Mouse (Mus musculus): Measurements from ENCODE around the gene Scn2a. TPM values are rescaled to one million over a fixed set of nuclear protein-coding genes. Genes with fewer than 3 reads are reported as not detected.

Gene Scn2a
- total and polyA plus RNA-seq, 3 experiments = not detected

DNA sequence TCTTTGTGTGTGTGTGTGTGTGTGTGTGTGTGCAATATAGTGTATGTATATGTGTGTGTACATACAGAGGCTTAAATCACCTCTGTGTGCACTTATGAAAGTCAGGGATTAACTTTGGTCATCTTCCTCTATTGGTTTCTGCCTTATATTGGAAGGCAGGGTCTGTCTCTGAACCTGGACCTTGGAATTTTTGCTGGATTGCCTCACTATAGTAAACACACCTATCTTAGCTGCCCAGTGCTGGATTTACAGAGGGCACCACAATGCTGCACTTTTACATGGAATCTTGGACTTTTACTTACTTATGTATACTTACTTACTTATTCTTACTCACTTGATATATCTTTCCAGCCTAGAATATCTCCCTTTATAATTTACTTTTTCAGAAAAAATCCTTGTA is 43.3 kb downstream of the Scn2a start:
- Histone ChIP-seq H3K27me3 (ENCODE audit: control insufficient read depth in 1 of 2, insufficient read depth in 2 of 2, low read length in 2 of 2) (no peaks in the 10 kb centered on the region), H3K36me3 (ENCODE audit: control insufficient read depth in 1 of 2, insufficient read depth in 2 of 2, low read length in 2 of 2) (no peaks in the 10 kb centered on the region), H3K4me1 (ENCODE audit: control insufficient read depth in 1 of 2, insufficient read depth in 2 of 2, low read length in 2 of 2) (no peaks in the 10 kb centered on the region), H3K9me3 (replicated peaks; ENCODE audit: insufficient read depth, low read length) (no peaks in the 10 kb centered on the region), H3K9ac (ENCODE audit: control insufficient read depth, low read depth, low read length, poor library complexity, severe bottlenecking) (no peak overlapping the region), H3K79me2 (ENCODE audit: control insufficient read depth, insufficient read depth, low read length, poor library complexity) (no peaks in the 10 kb centered on the region), H3K27ac (ENCODE audit: control insufficient read depth, low read depth, low read length) (no peak overlapping the region), H3K4me3 (ENCODE audit: control insufficient read depth in 1 of 2, insufficient read depth in 1 of 2, low read depth in 2 of 2, low read length in 2 of 2) (no peak overlapping the region)
- TF ChIP-seq POLR2AphosphoS2 (IDR thresholded peaks at IDR 0.05; ENCODE audit: low read length) = no peak
- no peak for TF ChIP-seq NELFE (IDR thresholded peaks at IDR 0.05; ENCODE audit: low read depth, low read length)
- no peak for TF ChIP-seq ZC3H11A (IDR thresholded peaks at IDR 0.05; ENCODE audit: low read depth, low read length)
- no peak for TF ChIP-seq RCOR1 (IDR thresholded peaks at IDR 0.05; ENCODE audit: low read depth, low read length)
- TF ChIP-seq MYC (IDR thresholded peaks at IDR 0.05; ENCODE audit: low read depth, low read length) = no peak
- no peak for TF ChIP-seq MAZ (IDR thresholded peaks at IDR 0.05; ENCODE audit: low read depth, low read length)
- no peak for TF ChIP-seq ZNF384 (IDR thresholded peaks at IDR 0.05; ENCODE audit: low read depth, low read length)
- no peak for TF ChIP-seq SIN3A (IDR thresholded peaks at IDR 0.05; ENCODE audit: low read length)
- TF ChIP-seq MEF2A (IDR thresholded peaks at IDR 0.05; ENCODE audit: extremely low read depth, insufficient replicate concordance, low read depth, low read length, poor library complexity, severe bottlenecking) = no peak
- no peak for TF ChIP-seq ZKSCAN1 (IDR thresholded peaks at IDR 0.05; ENCODE audit: low read depth, low read length)
- no peak for TF ChIP-seq RAD21 (IDR thresholded peaks at IDR 0.05; ENCODE audit: low read depth, low read length)
- no peak for TF ChIP-seq MXI1 (IDR thresholded peaks at IDR 0.05; ENCODE audit: low read depth, low read length)
- no peak for TF ChIP-seq POLR2A (IDR thresholded peaks at IDR 0.05; ENCODE audit: control insufficient read depth in 1 of 2, insufficient read depth in 1 of 2, low read depth in 1 of 2, low read length in 2 of 2, poor library complexity in 1 of 2)
- TF ChIP-seq TBP (IDR thresholded peaks at IDR 0.05; ENCODE audit: low read depth, low read length) = no peak
- no peak for DNase-seq (ENCODE audit: low read depth, low spot score)

DNA sequence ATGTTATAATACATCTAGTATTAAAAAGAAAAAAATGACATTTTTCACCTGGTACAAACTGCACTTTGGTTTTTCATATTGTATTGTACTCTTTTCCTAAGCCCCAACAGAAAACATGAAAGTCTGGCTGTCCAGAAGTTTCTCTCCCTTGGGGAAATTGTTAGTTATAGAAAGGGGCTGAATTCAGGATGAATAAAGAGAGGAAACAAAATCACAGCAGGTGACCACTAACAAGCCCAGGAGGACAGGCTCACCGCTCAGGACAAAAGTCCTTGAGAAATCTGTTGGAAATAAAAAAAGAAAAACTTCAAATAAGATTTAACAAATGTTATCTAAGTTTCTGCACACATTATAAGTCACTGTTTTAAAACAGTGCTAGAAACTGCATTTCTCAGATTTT is 43.9 kb downstream of the Scn2a start:
- H3K4me1 ChIP-seq (ENCODE audit: control insufficient read depth in 1 of 2, insufficient read depth in 2 of 2, low read length in 2 of 2) = no peaks in the 10 kb centered on the region

DNA sequence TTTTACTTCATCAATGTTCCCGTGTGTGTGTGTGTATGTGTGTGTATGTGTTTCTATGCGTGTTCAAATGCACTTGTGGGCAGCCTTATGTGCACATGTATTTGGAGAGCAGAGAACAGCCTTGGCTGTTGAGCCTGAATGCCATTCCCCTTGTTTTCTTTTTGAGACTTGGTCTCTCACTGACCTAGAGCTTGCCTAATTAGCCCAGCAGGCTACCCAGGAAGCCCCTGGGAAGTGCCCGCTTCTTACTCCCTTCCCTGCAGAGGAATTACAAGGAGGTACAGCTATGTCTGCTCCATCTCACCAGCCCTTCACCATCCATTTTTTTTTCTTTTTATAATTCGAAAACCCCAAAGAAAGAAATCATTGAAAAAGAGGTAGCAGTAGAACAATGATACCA is 44.6 kb downstream of the Scn2a start:
- H3K27ac ChIP-seq (ENCODE audit: control insufficient read depth, low read depth, low read length) = no peak overlapping the region

More for the DNA sequence above, 43.9 kb downstream of the Scn2a start:
- no peaks in the 10 kb centered on the region for H3K36me3 ChIP-seq (ENCODE audit: control insufficient read depth in 1 of 2, insufficient read depth in 2 of 2, low read length in 2 of 2)
- no peak for DNase-seq (ENCODE audit: low read depth, low spot score)
- H3K79me2 ChIP-seq (ENCODE audit: control insufficient read depth, insufficient read depth, low read length, poor library complexity) = no peaks in the 10 kb centered on the region
- H3K27ac ChIP-seq (ENCODE audit: control insufficient read depth, low read depth, low read length) = no peak overlapping the region
- H3K27me3 ChIP-seq (ENCODE audit: control insufficient read depth in 1 of 2, insufficient read depth in 2 of 2, low read length in 2 of 2) = no peaks in the 10 kb centered on the region
- no peak overlapping the region for H3K4me3 ChIP-seq (ENCODE audit: control insufficient read depth in 1 of 2, insufficient read depth in 1 of 2, low read depth in 2 of 2, low read length in 2 of 2)
- H3K9me3 ChIP-seq (replicated peaks; ENCODE audit: insufficient read depth, low read length) = no peaks in the 10 kb centered on the region
- TF ChIP-seq MAFK (IDR thresholded peaks at IDR 0.05; ENCODE audit: borderline replicate concordance, low read depth, low read length) = no peak
- H3K9ac ChIP-seq (ENCODE audit: control insufficient read depth, low read depth, low read length, poor library complexity, severe bottlenecking) = no peak overlapping the region

More for the DNA sequence above, 44.6 kb downstream of the Scn2a start:
- Histone ChIP-seq H3K4me3 (ENCODE audit: control insufficient read depth in 1 of 2, insufficient read depth in 1 of 2, low read depth in 2 of 2, low read length in 2 of 2) (no peak overlapping the region), H3K9me3 (replicated peaks; ENCODE audit: insufficient read depth, low read length) (no peaks in the 10 kb centered on the region), H3K4me1 (ENCODE audit: control insufficient read depth in 1 of 2, insufficient read depth in 2 of 2, low read length in 2 of 2) (no peaks in the 10 kb centered on the region), H3K27me3 (ENCODE audit: control insufficient read depth in 1 of 2, insufficient read depth in 2 of 2, low read length in 2 of 2) (no peaks in the 10 kb centered on the region), H3K9ac (ENCODE audit: control insufficient read depth, low read depth, low read length, poor library complexity, severe bottlenecking) (no peak overlapping the region), H3K79me2 (ENCODE audit: control insufficient read depth, insufficient read depth, low read length, poor library complexity) (no peaks in the 10 kb centered on the region), H3K36me3 (ENCODE audit: control insufficient read depth in 1 of 2, insufficient read depth in 2 of 2, low read length in 2 of 2) (no peaks in the 10 kb centered on the region)
- DNase-seq (ENCODE audit: low read depth, low spot score) = no peak
- TF ChIP-seq CHD1 (IDR thresholded peaks at IDR 0.05; ENCODE audit: low read depth, low read length) (no peak), E2F4 (IDR thresholded peaks at IDR 0.05; ENCODE audit: borderline replicate concordance, low read depth, low read length) (no peak), MXI1 (IDR thresholded peaks at IDR 0.05; ENCODE audit: low read depth, low read length) (no peak), RCOR1 (IDR thresholded peaks at IDR 0.05; ENCODE audit: low read depth, low read length) (no peak), EP300 (IDR thresholded peaks at IDR 0.05; ENCODE audit: low read depth in 1 of 2, low read length in 2 of 2) (no peak), GABPA (IDR thresholded peaks at IDR 0.05; ENCODE audit: low read depth, low read length) (no peak), ZMIZ1 (IDR thresholded peaks at IDR 0.05; ENCODE audit: low read depth, low read length) (no peak), ZKSCAN1 (IDR thresholded peaks at IDR 0.05; ENCODE audit: low read depth, low read length) (no peak), TCF12 (IDR thresholded peaks at IDR 0.05; ENCODE audit: low read depth, low read length) (no peak)

All from MEL (cell line).